In the genomic region with DNA sequence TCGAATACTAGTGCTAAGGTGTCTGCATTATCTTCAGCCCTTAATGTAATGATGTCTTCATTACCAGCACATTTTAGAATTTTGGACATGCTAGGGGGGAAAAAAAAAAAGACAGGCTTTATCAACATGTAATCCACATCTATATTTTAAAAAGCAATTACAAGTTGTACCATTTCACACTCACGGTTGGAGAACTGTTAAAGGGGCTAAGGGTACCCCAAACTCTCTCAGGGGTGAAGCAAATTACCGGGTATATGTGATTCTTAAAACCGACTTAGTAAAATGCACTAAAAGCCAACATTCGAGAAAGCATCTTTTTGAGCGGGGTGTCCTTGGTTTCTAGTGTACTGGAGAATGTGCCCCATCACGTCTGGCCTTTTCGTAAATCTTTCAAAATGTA, we compare ENCODE assay signal across 7 mouse cellular contexts. TPM values are rescaled to one million over a fixed set of nuclear protein-coding genes. Genes with fewer than 3 reads are reported as not detected.
DNase-seq lines count a peak whose midpoint lies in the region; ATAC-seq and TF ChIP-seq lines count a peak whose summit lies in the region.

No protein-coding gene starts in this region.

- no peak overlapping the region for H3K27ac ChIP-seq in lung, postnatal 0 days (ENCODE audit: low read length)
- peak overlapping the region; percentile 82; the same call in 1 of the 2 replicates for H3K27ac ChIP-seq in forebrain, embryonic 12.5 days
- peak overlapping the region; percentile 85; the same call in 1 of the 2 replicates for H3K27ac ChIP-seq in limb, embryonic 14.5 days (replicated peaks; ENCODE audit: low read depth, low read length)
- peak overlapping the region; percentile 64 for H3K27ac ChIP-seq in stomach, embryonic 16.5 days (ENCODE audit: low read length)

- WGBS in lung, postnatal 0 days, result 4% methylated on average over 8 of the region's 8 CpGs
- WGBS in forebrain, embryonic 12.5 days, result 10% methylated on average over 8 of the region's 8 CpGs
- WGBS in limb, embryonic 14.5 days, result 8% methylated on average over 8 of the region's 8 CpGs
- 8% methylated on average over 8 of the region's 8 CpGs for WGBS in stomach, embryonic 16.5 days

- no peak for TF ChIP-seq POLR2A in limb, embryonic 14.5 days (IDR thresholded peaks at IDR 0.05; ENCODE audit: borderline replicate concordance, extremely low read depth, insufficient read depth, insufficient read length)

- peak overlapping the region; percentile 60 for H3K4me2 ChIP-seq in lung, postnatal 0 days (replicated peaks; ENCODE audit: low read depth, low read length)
- peak overlapping the region; percentile 67 for H3K4me2 ChIP-seq in forebrain, embryonic 12.5 days
- H3K4me2 ChIP-seq in limb, embryonic 14.5 days (replicated peaks; ENCODE audit: low read depth, low read length, severe bottlenecking), result peak overlapping the region; percentile 79
- peak overlapping the region; percentile 83 for H3K4me2 ChIP-seq in stomach, embryonic 16.5 days (ENCODE audit: low read depth, low read length)

- peak overlapping the region; percentile 64 for H3K4me3 ChIP-seq in lung, postnatal 0 days (ENCODE audit: low read depth, low read length)
- peak overlapping the region; percentile 62 for H3K4me3 ChIP-seq in forebrain, embryonic 12.5 days (replicated peaks)
- peak overlapping the region; percentile 52 for H3K4me3 ChIP-seq in limb, embryonic 14.5 days (replicated peaks; ENCODE audit: low read length)
- H3K4me3 ChIP-seq in stomach, embryonic 16.5 days (replicated peaks; ENCODE audit: low read length), result peak overlapping the region; percentile 80

- TF ChIP-seq CTCF in lung, postnatal 0 days (IDR thresholded peaks at IDR 0.05), result no peak

- DNase-seq in lung, postnatal 0 days (ENCODE audit: low spot score), result no peak
- no peak for DNase-seq in lung, postnatal 4 days
- DNase-seq in limb, embryonic 14.5 days (ENCODE audit: low spot score), result no peak
- no peak for DNase-seq in gastrocnemius, postnatal 36 days
- DNase-seq in thymus, postnatal 14 days, result no peak

- ATAC-seq in lung, postnatal 0 days, result no peak
- no peak for ATAC-seq in forebrain, embryonic 12.5 days (ENCODE audit: low FRiP score)
- no peak for ATAC-seq in limb, embryonic 14.5 days (ENCODE audit: low FRiP score, low read depth)
- no peak for ATAC-seq in stomach, embryonic 16.5 days (ENCODE audit: insufficient read depth, low FRiP score)

- H3K27me3 ChIP-seq in lung, postnatal 0 days (replicated peaks; ENCODE audit: insufficient read depth, low read length), result no peaks in the 10 kb centered on the region
- H3K27me3 ChIP-seq in forebrain, embryonic 12.5 days, result no peaks in the 10 kb centered on the region
- no peaks in the 10 kb centered on the region for H3K27me3 ChIP-seq in limb, embryonic 14.5 days (ENCODE audit: control insufficient read depth, insufficient read depth, low read length)
- H3K27me3 ChIP-seq in stomach, embryonic 16.5 days (ENCODE audit: control insufficient read depth, insufficient read depth, low read length), result no peaks in the 10 kb centered on the region

- intact Hi-C loops in gastrocnemius, postnatal 36 days (cut with DNase I), result no loop called here

- no peaks in the 10 kb centered on the region for H3K9me3 ChIP-seq in lung, postnatal 0 days (ENCODE audit: low read length)
- no peaks in the 10 kb centered on the region for H3K9me3 ChIP-seq in forebrain, embryonic 12.5 days
- no peaks in the 10 kb centered on the region for H3K9me3 ChIP-seq in limb, embryonic 14.5 days (ENCODE audit: control insufficient read depth, low read length)
- H3K9me3 ChIP-seq in stomach, embryonic 16.5 days (replicated peaks; ENCODE audit: control insufficient read depth, low read length), result no peaks in the 10 kb centered on the region

- H3K36me3 ChIP-seq in lung, postnatal 0 days (ENCODE audit: insufficient read depth, low read length), result peaks cover 9% of the 10 kb centered on the region; the same call in 1 of the 2 replicates
- peaks cover 17% of the 10 kb centered on the region for H3K36me3 ChIP-seq in forebrain, embryonic 12.5 days (replicated peaks)
- H3K36me3 ChIP-seq in limb, embryonic 14.5 days (ENCODE audit: control insufficient read depth, insufficient read depth, low read length), result peaks cover 24% of the 10 kb centered on the region
- H3K36me3 ChIP-seq in stomach, embryonic 16.5 days (ENCODE audit: control insufficient read depth, insufficient read depth, low read length), result 0 out of 2 replicates have a peak, but pooled peaks cover 4% of the 10 kb centered on the region

- peak overlapping the region; percentile 43; the same call in 1 of the 2 replicates for H3K9ac ChIP-seq in lung, postnatal 0 days (replicated peaks; ENCODE audit: low read depth)
- H3K9ac ChIP-seq in forebrain, embryonic 12.5 days, result peak overlapping the region; percentile 74
- H3K9ac ChIP-seq in limb, embryonic 14.5 days (ENCODE audit: low read depth, low read length, severe bottlenecking), result peak overlapping the region; percentile 67
- peak overlapping the region; percentile 77 for H3K9ac ChIP-seq in stomach, embryonic 16.5 days (ENCODE audit: low read length)

- peaks cover 5% of the 10 kb centered on the region for H3K4me1 ChIP-seq in lung, postnatal 0 days (ENCODE audit: insufficient read depth, low read depth, low read length)
- peaks cover 33% of the 10 kb centered on the region for H3K4me1 ChIP-seq in forebrain, embryonic 12.5 days
- peaks cover 7% of the 10 kb centered on the region for H3K4me1 ChIP-seq in limb, embryonic 14.5 days (ENCODE audit: control insufficient read depth, insufficient read depth, low read length)
- H3K4me1 ChIP-seq in stomach, embryonic 16.5 days (ENCODE audit: control insufficient read depth, insufficient read depth, low read length), result peaks cover 20% of the 10 kb centered on the region

- no peak for TF ChIP-seq EP300 in lung, postnatal 0 days (IDR thresholded peaks at IDR 0.05)

RNA-seq across cellular contexts. Expression of gene Pcna, which starts 1.2 kb away (rescaled TPM):
- 74.7 and 76.4 TPM in 2 replicates for polyA plus RNA-seq in lung, postnatal 0 days (2015; fragmentation: Nextera tagmentation; extraction: Ambion mirVana)
- polyA plus RNA-seq in forebrain, embryonic 12.5 days (2016; fragmentation: Nextera tagmentation; extraction: Ambion mirVana), result 322 and 337 TPM in 2 replicates
- 284 and 315 TPM in 2 replicates for polyA plus RNA-seq in limb, embryonic 14.5 days (2012; rRNA removed)
- 229 and 234 TPM in 2 replicates for polyA plus RNA-seq in limb, embryonic 14.5 days (2014; fragmentation: Nextera tagmentation; extraction: Ambion mirVana)
- 197 and 208 TPM in 2 replicates for polyA plus RNA-seq in stomach, embryonic 16.5 days (2015; fragmentation: Nextera tagmentation; extraction: Ambion mirVana)
- 10 to 100 TPM; 19.7 to 20.7 TPM for total RNA-seq in gastrocnemius, postnatal 36 days (2021)

RNA-seq across cellular contexts. Expression of gene Tmem230, which starts 4.3 kb away (rescaled TPM):
- polyA plus RNA-seq in lung, postnatal 0 days (2015; fragmentation: Nextera tagmentation; extraction: Ambion mirVana), result 39.6 and 41.7 TPM in 2 replicates
- polyA plus RNA-seq in forebrain, embryonic 12.5 days (2016; fragmentation: Nextera tagmentation; extraction: Ambion mirVana), result 44.6 and 51.1 TPM in 2 replicates
- polyA plus RNA-seq in limb, embryonic 14.5 days (2012; rRNA removed), result 69.4 and 72.1 TPM in 2 replicates
- polyA plus RNA-seq in limb, embryonic 14.5 days (2014; fragmentation: Nextera tagmentation; extraction: Ambion mirVana), result 47.2 and 55.6 TPM in 2 replicates
- polyA plus RNA-seq in stomach, embryonic 16.5 days (2015; fragmentation: Nextera tagmentation; extraction: Ambion mirVana), result 38.2 and 40.6 TPM in 2 replicates
- total RNA-seq in gastrocnemius, postnatal 36 days (2021), result 10 to 100 TPM; 18.1 to 22.8 TPM

RNA-seq across cellular contexts. Expression of gene Cds2, which starts 11.0 kb away (rescaled TPM):
- 32.3 and 37.0 TPM in 2 replicates for polyA plus RNA-seq in lung, postnatal 0 days (2015; fragmentation: Nextera tagmentation; extraction: Ambion mirVana)
- polyA plus RNA-seq in forebrain, embryonic 12.5 days (2016; fragmentation: Nextera tagmentation; extraction: Ambion mirVana), result 36.4 and 37.8 TPM in 2 replicates
- polyA plus RNA-seq in limb, embryonic 14.5 days (2012; rRNA removed), result 21.2 and 26.1 TPM in 2 replicates
- polyA plus RNA-seq in limb, embryonic 14.5 days (2014; fragmentation: Nextera tagmentation; extraction: Ambion mirVana), result 17.1 and 25.1 TPM in 2 replicates
- polyA plus RNA-seq in stomach, embryonic 16.5 days (2015; fragmentation: Nextera tagmentation; extraction: Ambion mirVana), result 19.7 and 20.3 TPM in 2 replicates
- total RNA-seq in gastrocnemius, postnatal 36 days (2021), result 10 to 100 TPM; 14.4 to 15.0 TPM
